Mouse (Mus musculus) C2C12 (cell line): ENCODE measurements around the gene 1110004F10Rik. TPM values are rescaled to one million over a fixed set of nuclear protein-coding genes. Genes with fewer than 3 reads are reported as not detected.

Source experiments
- H3K27me3 ChIP-seq: one replicate; pipeline ENCODE4 v1.6.1; 2011; ENCODE audit not compliant: control insufficient read depth, insufficient read depth, insufficient read length
- H3K36me3 ChIP-seq: one replicate; pipeline ENCODE4 v1.6.1; 2011; ENCODE audit not compliant: control insufficient read depth, insufficient read depth
- H3K4me3 ChIP-seq: one replicate; pipeline ENCODE4 v1.5.1; 2011; ENCODE audit warnings: mild to moderate bottlenecking, control low read depth; ENCODE audit not compliant: poor library complexity, insufficient read depth, severe bottlenecking
- H3K79me2 ChIP-seq: one replicate; pipeline ENCODE4 v1.6.1; 2011; ENCODE audit not compliant: control insufficient read depth, insufficient read depth
- H3K79me3 ChIP-seq: one replicate; pipeline ENCODE4 v1.6.1; 2011; ENCODE audit warnings: low read depth, control low read depth
- H3ac ChIP-seq: one replicate; pipeline ENCODE3; 2011; ENCODE audit warnings: low read depth; ENCODE audit not compliant: control insufficient read depth, insufficient read length
- CEBPB ChIP-seq: IDR thresholded peaks from one replicate; pipeline ENCODE4 v1.6.1; 2011; ENCODE audit warnings: low read depth, mild to moderate bottlenecking, control low read depth, moderate library complexity
- CTCF ChIP-seq: IDR thresholded peaks from one replicate; pipeline ENCODE4 v1.5.1; 2011; ENCODE audit not compliant: control insufficient read depth, insufficient read depth, insufficient read length
- FOSL1 ChIP-seq: IDR thresholded peaks from one replicate; pipeline ENCODE4 v1.8.0; 2011; ENCODE audit warnings: mild to moderate bottlenecking, low read length; ENCODE audit not compliant: poor library complexity, insufficient read depth, severe bottlenecking
- MAX ChIP-seq: IDR thresholded peaks from one replicate; pipeline ENCODE4 v1.6.1; 2011; ENCODE audit warnings: mild to moderate bottlenecking, control low read depth
- MYOD1 ChIP-seq: IDR thresholded peaks from one replicate; pipeline ENCODE4 v1.6.1; 2011; ENCODE audit warnings: low read depth; ENCODE audit not compliant: control insufficient read depth, insufficient read length
- MYOG ChIP-seq: IDR thresholded peaks from one replicate; pipeline ENCODE4 v1.6.1; 2011; ENCODE audit not compliant: control insufficient read depth, insufficient read length; ENCODE audit errors: extremely low read depth
- USF1 ChIP-seq: IDR thresholded peaks from one replicate; pipeline ENCODE4 v1.6.1; 2011; ENCODE audit warnings: low read depth, mild to moderate bottlenecking, control low read depth, moderate library complexity
- polyA plus RNA-seq: library from polyadenylated mRNA; unstranded; fragments of >200 nt; fragmentation: generic; extraction: Trizol; gene quantifications from one replicate; pipeline ENCODE4 v1.2.1, GENCODE M21; 2012; ENCODE audit warnings: missing spikeins

The 1110004F10Rik gene
- polyA plus RNA-seq, 1 experiment, result 97.2 TPM

- Histone ChIP-seq H3K4me3 (no peak overlapping the region), H3K79me3 (no peaks in the 10 kb centered on the region), H3K27me3 (peaks cover 37% of the 10 kb centered on the region), H3K79me2 (no peaks in the 10 kb centered on the region), H3ac (no peak overlapping the region), H3K36me3 (no peaks in the 10 kb centered on the region)
- TF ChIP-seq MAX, result no peak
- no peak for TF ChIP-seq CEBPB
- no peak for TF ChIP-seq USF1
- TF ChIP-seq MYOG, result no peak
- TF ChIP-seq CTCF, result no peak
- TF ChIP-seq MYOD1, result no peak
- TF ChIP-seq FOSL1, result no peak
Observed at GRCm38 (mm10) chr7:116031718-116032595, 7.2 kb upstream of the 1110004F10Rik start.

GRCm38 (mm10) chr7:116032596-116033307 is 6.4 kb upstream of the 1110004F10Rik start:
- Histone ChIP-seq H3K4me3 (no peak overlapping the region), H3K79me3 (no peaks in the 10 kb centered on the region), H3K79me2 (no peaks in the 10 kb centered on the region), H3K36me3 (no peaks in the 10 kb centered on the region), H3K27me3 (peaks cover 42% of the 10 kb centered on the region), H3ac (no peak overlapping the region)
- TF ChIP-seq FOSL1 (no peak), MYOD1 (no peak), MAX (no peak), USF1 (no peak), CTCF (peak; percentile 14), MYOG (no peak), CEBPB (no peak)

- Histone ChIP-seq H3ac (no peak overlapping the region), H3K36me3 (no peaks in the 10 kb centered on the region), H3K79me2 (no peaks in the 10 kb centered on the region), H3K27me3 (peaks cover 42% of the 10 kb centered on the region), H3K79me3 (no peaks in the 10 kb centered on the region), H3K4me3 (no peak overlapping the region)
- TF ChIP-seq MAX (no peak), CTCF (no peak), CEBPB (no peak), MYOG (no peak), USF1 (no peak), FOSL1 (no peak), MYOD1 (no peak)
Observed at GRCm38 (mm10) chr7:116033371-116034241, 5.6 kb upstream of the 1110004F10Rik start.

- no peak for TF ChIP-seq CEBPB
- TF ChIP-seq USF1, result no peak
- no peak for TF ChIP-seq MAX
- no peak for TF ChIP-seq MYOG
- TF ChIP-seq MYOD1, result no peak
- no peak for TF ChIP-seq FOSL1
- TF ChIP-seq CTCF, result no peak
- Histone ChIP-seq H3K4me3 (no peak overlapping the region), H3K79me3 (no peaks in the 10 kb centered on the region), H3ac (no peak overlapping the region), H3K27me3 (peaks cover 42% of the 10 kb centered on the region), H3K79me2 (no peaks in the 10 kb centered on the region), H3K36me3 (no peaks in the 10 kb centered on the region)
Observed at GRCm38 (mm10) chr7:116034282-116034758, 4.9 kb upstream of the 1110004F10Rik start.

- H3K79me3 ChIP-seq, result no peaks in the 10 kb centered on the region
- no peak overlapping the region for H3K4me3 ChIP-seq
Observed at GRCm38 (mm10) chr7:116035504-116035903, 3.7 kb upstream of the 1110004F10Rik start.

More at GRCm38 (mm10) chr7:116035504-116035903, 3.7 kb upstream of the 1110004F10Rik start:
- no peaks in the 10 kb centered on the region for H3K36me3 ChIP-seq
- no peak overlapping the region for H3ac ChIP-seq
- H3K79me2 ChIP-seq, result no peaks in the 10 kb centered on the region
- TF ChIP-seq CTCF, result no peak
- no peak for TF ChIP-seq FOSL1
- TF ChIP-seq MYOG, result no peak
- no peak for TF ChIP-seq MYOD1
- no peak for TF ChIP-seq MAX
- TF ChIP-seq USF1, result no peak
- no peak for TF ChIP-seq CEBPB
- peaks cover 38% of the 10 kb centered on the region for H3K27me3 ChIP-seq
